Mouse (Mus musculus): ENCODE results near the gene Cln6. TPM values are rescaled to one million over a fixed set of nuclear protein-coding genes. Genes with fewer than 3 reads are reported as not detected.

The Cln6 gene
- polyA plus RNA-seq, 1 experiment from 2014 or later: 19.1 TPM

GRCm38 (mm10) chr9:62812216-62813049 is 26.2 kb upstream of the Cln6 start:
- H3K36me3 ChIP-seq (ENCODE audit: insufficient read depth, low read length): no peaks in the 10 kb centered on the region
- H3K9me3 ChIP-seq (ENCODE audit: low read length): no peaks in the 10 kb centered on the region
- H3K4me2 ChIP-seq (replicated peaks; ENCODE audit: low read depth, low read length): peak overlapping the region; percentile 87
- peaks cover 3% of the 10 kb centered on the region; the same call in 1 of the 2 replicates for H3K4me1 ChIP-seq (ENCODE audit: insufficient read depth, low read depth, low read length)
- peak; percentile 66 for DNase-seq (ENCODE audit: low spot score)
- ATAC-seq: no peak
- peak overlapping the region; percentile 90 for H3K9ac ChIP-seq (replicated peaks; ENCODE audit: low read depth)
- TF ChIP-seq CTCF (IDR thresholded peaks at IDR 0.05) (no peak), EP300 (IDR thresholded peaks at IDR 0.05) (no peak)
- peak overlapping the region; percentile 98 for H3K4me3 ChIP-seq (ENCODE audit: low read depth, low read length)
- 19% methylated on average over 14 of the region's 14 CpGs for WGBS
- peak overlapping the region; percentile 94 for H3K27ac ChIP-seq (ENCODE audit: low read length)
- no peaks in the 10 kb centered on the region for H3K27me3 ChIP-seq (replicated peaks; ENCODE audit: insufficient read depth, low read length)

GRCm38 (mm10) chr9:62814751-62815150 is 23.8 kb upstream of the Cln6 start:
- TF ChIP-seq EP300 (IDR thresholded peaks at IDR 0.05) (peak; percentile 74), CTCF (IDR thresholded peaks at IDR 0.05) (no peak)
- no peak overlapping the region for H3K9ac ChIP-seq (replicated peaks; ENCODE audit: low read depth)
- H3K27me3 ChIP-seq (replicated peaks; ENCODE audit: insufficient read depth, low read length): no peaks in the 10 kb centered on the region
- peak; percentile 84 for DNase-seq (ENCODE audit: low spot score)
- no peaks in the 10 kb centered on the region for H3K9me3 ChIP-seq (ENCODE audit: low read length)
- peak overlapping the region; percentile 62 for H3K27ac ChIP-seq (ENCODE audit: low read length)
- peaks cover 3% of the 10 kb centered on the region; the same call in 1 of the 2 replicates for H3K4me1 ChIP-seq (ENCODE audit: insufficient read depth, low read depth, low read length)
- ATAC-seq: peak; percentile 54
- H3K4me2 ChIP-seq (replicated peaks; ENCODE audit: low read depth, low read length): no peak overlapping the region
- no peaks in the 10 kb centered on the region for H3K36me3 ChIP-seq (ENCODE audit: insufficient read depth, low read length)
- no peak overlapping the region for H3K4me3 ChIP-seq (ENCODE audit: low read depth, low read length)
- 48% methylated on average over 2 of the region's 2 CpGs for WGBS

- DNase-seq (ENCODE audit: low spot score) (no peak), ATAC-seq (no peak)
- Histone ChIP-seq H3K4me3 (ENCODE audit: low read depth, low read length) (no peak overlapping the region), H3K27ac (ENCODE audit: low read length) (no peak overlapping the region), H3K9me3 (ENCODE audit: low read length) (no peaks in the 10 kb centered on the region), H3K36me3 (ENCODE audit: insufficient read depth, low read length) (no peaks in the 10 kb centered on the region), H3K4me2 (replicated peaks; ENCODE audit: low read depth, low read length) (no peak overlapping the region), H3K27me3 (replicated peaks; ENCODE audit: insufficient read depth, low read length) (no peaks in the 10 kb centered on the region), H3K9ac (replicated peaks; ENCODE audit: low read depth) (no peak overlapping the region), H3K4me1 (ENCODE audit: insufficient read depth, low read depth, low read length) (no peaks in the 10 kb centered on the region)
- WGBS: 63% methylated on average over 9 of the region's 9 CpGs
- TF ChIP-seq EP300 (IDR thresholded peaks at IDR 0.05) (no peak), CTCF (IDR thresholded peaks at IDR 0.05) (no peak)
Measured at GRCm38 (mm10) chr9:62816323-62817098, 22.1 kb upstream of the Cln6 start.

- Histone ChIP-seq H3K36me3 (ENCODE audit: insufficient read depth, low read length) (no peaks in the 10 kb centered on the region), H3K4me2 (replicated peaks; ENCODE audit: low read depth, low read length) (no peak overlapping the region), H3K9me3 (ENCODE audit: low read length) (no peaks in the 10 kb centered on the region), H3K27me3 (replicated peaks; ENCODE audit: insufficient read depth, low read length) (no peaks in the 10 kb centered on the region), H3K4me3 (ENCODE audit: low read depth, low read length) (no peak overlapping the region), H3K4me1 (ENCODE audit: insufficient read depth, low read depth, low read length) (no peaks in the 10 kb centered on the region), H3K9ac (replicated peaks; ENCODE audit: low read depth) (no peak overlapping the region), H3K27ac (ENCODE audit: low read length) (no peak overlapping the region)
- no peak for DNase-seq (ENCODE audit: low spot score)
- no peak for ATAC-seq
- 54% methylated on average over 12 of the region's 12 CpGs for WGBS
- TF ChIP-seq CTCF (IDR thresholded peaks at IDR 0.05): no peak
- TF ChIP-seq EP300 (IDR thresholded peaks at IDR 0.05): no peak
Measured at GRCm38 (mm10) chr9:62817099-62817571, 21.4 kb upstream of the Cln6 start.

- no peak for ATAC-seq
- H3K9me3 ChIP-seq (ENCODE audit: low read length): no peaks in the 10 kb centered on the region
- no peak for TF ChIP-seq CTCF (IDR thresholded peaks at IDR 0.05)
- TF ChIP-seq EP300 (IDR thresholded peaks at IDR 0.05): no peak
- no peak overlapping the region for H3K9ac ChIP-seq (replicated peaks; ENCODE audit: low read depth)
- no peak overlapping the region for H3K4me2 ChIP-seq (replicated peaks; ENCODE audit: low read depth, low read length)
- DNase-seq (ENCODE audit: low spot score): peak; percentile 42
- no peak overlapping the region for H3K4me3 ChIP-seq (ENCODE audit: low read depth, low read length)
- H3K27me3 ChIP-seq (replicated peaks; ENCODE audit: insufficient read depth, low read length): no peaks in the 10 kb centered on the region
- no peak overlapping the region for H3K27ac ChIP-seq (ENCODE audit: low read length)
- no peaks in the 10 kb centered on the region for H3K4me1 ChIP-seq (ENCODE audit: insufficient read depth, low read depth, low read length)
- 62% methylated on average over 4 of the region's 4 CpGs for WGBS
- no peaks in the 10 kb centered on the region for H3K36me3 ChIP-seq (ENCODE audit: insufficient read depth, low read length)
Measured at GRCm38 (mm10) chr9:62817828-62818614, 20.6 kb upstream of the Cln6 start.
